Mouse (Mus musculus) megakaryocyte, embryonic 14.5 days (primary cell): ENCODE results near the gene Pik3c2g. TPM values are rescaled to one million over a fixed set of nuclear protein-coding genes. Genes with fewer than 3 reads are reported as not detected.

Experiments
- H3K27me3 ChIP-seq: replicated peaks from 2 replicates; pipeline ENCODE3; 2012; ENCODE audit warnings: inconsistent platforms
- H3K36me3 ChIP-seq: replicated peaks from 2 replicates; pipeline ENCODE3; 2012; ENCODE audit warnings: low read length, inconsistent platforms, mixed read lengths
- H3K4me1 ChIP-seq: 2 replicates; pipeline ENCODE4 v1.6.1; 2012; ENCODE audit warnings: inconsistent platforms
- H3K4me3 ChIP-seq: replicated peaks from 2 replicates; pipeline ENCODE3; 2012; ENCODE audit warnings: moderate library complexity, mild to moderate bottlenecking, inconsistent platforms
- H3K9me3 ChIP-seq: 2 replicates; pipeline ENCODE4 v1.6.1; 2012; ENCODE audit warnings: inconsistent platforms
- FLI1 ChIP-seq: IDR thresholded peaks from 2 replicates; pipeline ENCODE4 v1.6.1; 2012; ENCODE audit warnings: low read length, inconsistent platforms, mixed read lengths
- GATA1 ChIP-seq: IDR thresholded peaks from 3 replicates; pipeline ENCODE4 v1.6.1; 2012; ENCODE audit warnings: mixed read lengths, low read length, inconsistent platforms, borderline replicate concordance
- polyA plus RNA-seq: library from polyadenylated mRNA; stranded (reverse); fragments of >175 nt; gene quantifications from 2 replicates; pipeline ENCODE4 v1.2.3, GENCODE M21; 2012; ENCODE audit warnings: low replicate concordance; ENCODE audit not compliant: insufficient read depth

Gene Pik3c2g
- polyA plus RNA-seq, 1 experiment = not detected

- no peaks in the 10 kb centered on the region for H3K36me3 ChIP-seq
Measured at GRCm38 (mm10) chr6:139718416-139718984, 131.5 kb downstream of the Pik3c2g start.

GRCm38 (mm10) chr6:139719639-139720221 lies 132.7 kb downstream of the Pik3c2g start:
- H3K4me3 ChIP-seq = no peak overlapping the region
- H3K27me3 ChIP-seq = no peaks in the 10 kb centered on the region
- TF ChIP-seq FLI1 (no peak), GATA1 (no peak)
- no peaks in the 10 kb centered on the region for H3K4me1 ChIP-seq
- H3K36me3 ChIP-seq = no peaks in the 10 kb centered on the region
- peaks cover 26% of the 10 kb centered on the region for H3K9me3 ChIP-seq

More at GRCm38 (mm10) chr6:139718416-139718984, 131.5 kb downstream of the Pik3c2g start:
- no peaks in the 10 kb centered on the region for H3K4me1 ChIP-seq
- H3K9me3 ChIP-seq = peaks cover 26% of the 10 kb centered on the region
- no peaks in the 10 kb centered on the region for H3K27me3 ChIP-seq
- no peak overlapping the region for H3K4me3 ChIP-seq
- TF ChIP-seq FLI1 (no peak), GATA1 (no peak)

GRCm38 (mm10) chr6:139735708-139736626 lies 148.9 kb downstream of the Pik3c2g start:
- TF ChIP-seq FLI1 (no peak), GATA1 (no peak)
- peaks cover 15% of the 10 kb centered on the region for H3K9me3 ChIP-seq
- no peaks in the 10 kb centered on the region for H3K27me3 ChIP-seq
- no peaks in the 10 kb centered on the region for H3K4me1 ChIP-seq
- H3K36me3 ChIP-seq = no peaks in the 10 kb centered on the region
- H3K4me3 ChIP-seq = no peak overlapping the region

- TF ChIP-seq GATA1 = no peak
- TF ChIP-seq FLI1 = no peak
- no peaks in the 10 kb centered on the region for H3K27me3 ChIP-seq
- no peak overlapping the region for H3K4me3 ChIP-seq
- no peaks in the 10 kb centered on the region for H3K36me3 ChIP-seq
- no peaks in the 10 kb centered on the region for H3K4me1 ChIP-seq
- H3K9me3 ChIP-seq = peaks cover 20% of the 10 kb centered on the region
Measured at GRCm38 (mm10) chr6:139738350-139738749, 151.3 kb downstream of the Pik3c2g start.

GRCm38 (mm10) chr6:139742693-139743432 lies 155.8 kb downstream of the Pik3c2g start:
- no peaks in the 10 kb centered on the region for H3K27me3 ChIP-seq
- no peaks in the 10 kb centered on the region for H3K4me1 ChIP-seq
- no peak overlapping the region for H3K4me3 ChIP-seq
- H3K9me3 ChIP-seq = peaks cover 36% of the 10 kb centered on the region
- no peaks in the 10 kb centered on the region for H3K36me3 ChIP-seq
- no peak for TF ChIP-seq GATA1
- no peak for TF ChIP-seq FLI1

GRCm38 (mm10) chr6:139746758-139747479 lies 159.9 kb downstream of the Pik3c2g start:
- peaks cover 32% of the 10 kb centered on the region for H3K9me3 ChIP-seq
- no peak for TF ChIP-seq FLI1
- TF ChIP-seq GATA1 = no peak
- H3K4me1 ChIP-seq = no peaks in the 10 kb centered on the region
- H3K36me3 ChIP-seq = no peaks in the 10 kb centered on the region
- H3K4me3 ChIP-seq = no peak overlapping the region
- no peaks in the 10 kb centered on the region for H3K27me3 ChIP-seq

- TF ChIP-seq FLI1 (no peak), GATA1 (no peak)
- H3K36me3 ChIP-seq = no peaks in the 10 kb centered on the region
- H3K4me1 ChIP-seq = no peaks in the 10 kb centered on the region
- H3K27me3 ChIP-seq = no peaks in the 10 kb centered on the region
- no peak overlapping the region for H3K4me3 ChIP-seq
- H3K9me3 ChIP-seq = peaks cover 24% of the 10 kb centered on the region
Measured at GRCm38 (mm10) chr6:139748091-139748771, 161.2 kb downstream of the Pik3c2g start.

GRCm38 (mm10) chr6:139750599-139750998 lies 163.6 kb downstream of the Pik3c2g start:
- Histone ChIP-seq H3K27me3 (no peaks in the 10 kb centered on the region), H3K4me1 (no peaks in the 10 kb centered on the region), H3K9me3 (peaks cover 24% of the 10 kb centered on the region), H3K4me3 (no peak overlapping the region), H3K36me3 (no peaks in the 10 kb centered on the region)
- TF ChIP-seq FLI1 = no peak
- TF ChIP-seq GATA1 = no peak
